Mouse (Mus musculus): Measurements from ENCODE around the gene Gsta1. TPM values are rescaled to one million over a fixed set of nuclear protein-coding genes. Genes with fewer than 3 reads are reported as not detected.
"Not testable (repeated sequence)": the region's sequence is repeated elsewhere in the genome, so short reads cannot be mapped to it uniquely, and the experiment has no call there.

Gene Gsta1
- polyA plus RNA-seq (2012; rRNA removed), result 0.18 TPM in 1 of 2 replicates, not detected in the other

GRCm38 (mm10) chr9:78230461-78230860 lies at the start of gene Gsta1:
TSS of gene Gsta1 (plus strand) at chr9:78230656.
- not testable (repeated sequence) for H3K27ac ChIP-seq (ENCODE audit: insufficient read depth, low read length); H3K4me1 ChIP-seq (ENCODE audit: control insufficient read depth, insufficient read depth, insufficient read length); H3K27me3 ChIP-seq (ENCODE audit: control insufficient read depth, insufficient read depth, low read length); DNase-seq (ENCODE audit: low read depth in 1 of 2, low spot score in 2 of 2); H3K36me3 ChIP-seq (ENCODE audit: control insufficient read depth, insufficient read depth, low read length); H3K4me3 ChIP-seq (ENCODE audit: extremely low read depth, insufficient read depth, insufficient read length)
- 85% methylated on average over 3 of the region's 3 CpGs for WGBS

- not testable (repeated sequence) for H3K4me1 ChIP-seq (ENCODE audit: control insufficient read depth, insufficient read depth, insufficient read length); H3K27ac ChIP-seq (ENCODE audit: insufficient read depth, low read length); H3K36me3 ChIP-seq (ENCODE audit: control insufficient read depth, insufficient read depth, low read length); DNase-seq (ENCODE audit: low read depth in 1 of 2, low spot score in 2 of 2); H3K27me3 ChIP-seq (ENCODE audit: control insufficient read depth, insufficient read depth, low read length); H3K4me3 ChIP-seq (ENCODE audit: extremely low read depth, insufficient read depth, insufficient read length)
- 87% methylated on average over 5 of the region's 7 CpGs for WGBS
These were observed 48.0 kb upstream of the Gsta1 start, which contains the start of gene Gsta4 for GRCm38 (mm10) chr9:78182474-78182873. TSS of gene Gsta4 (plus strand) at chr9:78182774.

GRCm38 (mm10) chr9:78185686-78186085 lies 44.8 kb upstream of the Gsta1 start:
- no peaks in the 10 kb centered on the region for H3K27me3 ChIP-seq (ENCODE audit: control insufficient read depth, insufficient read depth, low read length)
- no peak for TF ChIP-seq CTCF (IDR thresholded peaks at IDR 0.05; ENCODE audit: extremely low read depth, insufficient read depth, insufficient read length, insufficient replicate concordance)
- H3K4me3 ChIP-seq (ENCODE audit: extremely low read depth, insufficient read depth, insufficient read length), result no peak overlapping the region
- no peak overlapping the region for H3K27ac ChIP-seq (ENCODE audit: insufficient read depth, low read length)
- no peaks in the 10 kb centered on the region for H3K4me1 ChIP-seq (ENCODE audit: control insufficient read depth, insufficient read depth, insufficient read length)
- H3K36me3 ChIP-seq (ENCODE audit: control insufficient read depth, insufficient read depth, low read length), result no peaks in the 10 kb centered on the region
- WGBS, result 86% methylated on average over 9 of the region's 9 CpGs
- DNase-seq (ENCODE audit: low read depth in 1 of 2, low spot score in 2 of 2), result no peak

GRCm38 (mm10) chr9:78188910-78189309 lies 41.5 kb upstream of the Gsta1 start:
- no peak for DNase-seq (ENCODE audit: low read depth in 1 of 2, low spot score in 2 of 2)
- no peak for TF ChIP-seq CTCF (IDR thresholded peaks at IDR 0.05; ENCODE audit: extremely low read depth, insufficient read depth, insufficient read length, insufficient replicate concordance)
- no peak for TF ChIP-seq POLR2A (IDR thresholded peaks at IDR 0.05; ENCODE audit: low read depth, low read length)
- Histone ChIP-seq H3K4me1 (ENCODE audit: control insufficient read depth, insufficient read depth, insufficient read length) (no peaks in the 10 kb centered on the region), H3K27me3 (ENCODE audit: control insufficient read depth, insufficient read depth, low read length) (no peaks in the 10 kb centered on the region), H3K36me3 (ENCODE audit: control insufficient read depth, insufficient read depth, low read length) (no peaks in the 10 kb centered on the region), H3K4me3 (ENCODE audit: extremely low read depth, insufficient read depth, insufficient read length) (no peak overlapping the region), H3K27ac (ENCODE audit: insufficient read depth, low read length) (no peak overlapping the region)
- 83% methylated on average over 8 of the region's 8 CpGs for WGBS

GRCm38 (mm10) chr9:78190651-78191634 lies 39.5 kb upstream of the Gsta1 start:
- no peak overlapping the region for H3K27ac ChIP-seq (ENCODE audit: insufficient read depth, low read length)
- no peaks in the 10 kb centered on the region for H3K27me3 ChIP-seq (ENCODE audit: control insufficient read depth, insufficient read depth, low read length)
- no peak for DNase-seq (ENCODE audit: low read depth in 1 of 2, low spot score in 2 of 2)
- no peak overlapping the region for H3K4me3 ChIP-seq (ENCODE audit: extremely low read depth, insufficient read depth, insufficient read length)
- 26% methylated on average over 19 of the region's 19 CpGs for WGBS
- no peaks in the 10 kb centered on the region for H3K4me1 ChIP-seq (ENCODE audit: control insufficient read depth, insufficient read depth, insufficient read length)
- H3K36me3 ChIP-seq (ENCODE audit: control insufficient read depth, insufficient read depth, low read length), result no peaks in the 10 kb centered on the region
- TF ChIP-seq CTCF (IDR thresholded peaks at IDR 0.05; ENCODE audit: extremely low read depth, insufficient read depth, insufficient read length, insufficient replicate concordance), result no peak
- TF ChIP-seq POLR2A (IDR thresholded peaks at IDR 0.05; ENCODE audit: low read depth, low read length), result no peak

- DNase-seq (ENCODE audit: low read depth in 1 of 2, low spot score in 2 of 2), result peak; percentile 18 to 37
- Histone ChIP-seq H3K27ac (ENCODE audit: insufficient read depth, low read length) (no peak overlapping the region), H3K36me3 (ENCODE audit: control insufficient read depth, insufficient read depth, low read length) (no peaks in the 10 kb centered on the region), H3K4me3 (ENCODE audit: extremely low read depth, insufficient read depth, insufficient read length) (peak overlapping the region; percentile 54), H3K4me1 (ENCODE audit: control insufficient read depth, insufficient read depth, insufficient read length) (no peaks in the 10 kb centered on the region), H3K27me3 (ENCODE audit: control insufficient read depth, insufficient read depth, low read length) (no peaks in the 10 kb centered on the region)
- TF ChIP-seq POLR2A (IDR thresholded peaks at IDR 0.05; ENCODE audit: low read depth, low read length) (no peak), CTCF (IDR thresholded peaks at IDR 0.05; ENCODE audit: extremely low read depth, insufficient read depth, insufficient read length, insufficient replicate concordance) (no peak)
- WGBS, result under 1% methylated on average over 18 of the region's 18 CpGs
These were observed 38.7 kb upstream of the Gsta1 start for GRCm38 (mm10) chr9:78191736-78192135.

- no peaks in the 10 kb centered on the region for H3K4me1 ChIP-seq (ENCODE audit: control insufficient read depth, insufficient read depth, insufficient read length)
- H3K36me3 ChIP-seq (ENCODE audit: control insufficient read depth, insufficient read depth, low read length), result no peaks in the 10 kb centered on the region
- no peak overlapping the region for H3K4me3 ChIP-seq (ENCODE audit: extremely low read depth, insufficient read depth, insufficient read length)
- 37% methylated on average over 9 of the region's 9 CpGs for WGBS
- TF ChIP-seq CTCF (IDR thresholded peaks at IDR 0.05; ENCODE audit: extremely low read depth, insufficient read depth, insufficient read length, insufficient replicate concordance), result peak; percentile 4; the same call in 1 of the 2 replicates
- TF ChIP-seq POLR2A (IDR thresholded peaks at IDR 0.05; ENCODE audit: low read depth, low read length), result no peak
- H3K27ac ChIP-seq (ENCODE audit: insufficient read depth, low read length), result no peak overlapping the region
- H3K27me3 ChIP-seq (ENCODE audit: control insufficient read depth, insufficient read depth, low read length), result no peaks in the 10 kb centered on the region
- peak; percentile 43 to 57 for DNase-seq (ENCODE audit: low read depth in 1 of 2, low spot score in 2 of 2)
These were observed 36.4 kb upstream of the Gsta1 start for GRCm38 (mm10) chr9:78193902-78194597.

Data from spleen, adult 2 months (tissue).